Mouse (Mus musculus): ENCODE data around the gene Zfp637. TPM values are rescaled to one million over a fixed set of nuclear protein-coding genes. Genes with fewer than 3 reads are reported as not detected.
"Not testable (repeated sequence)": the region's sequence is repeated elsewhere in the genome, so short reads cannot be mapped to it uniquely, and the experiment has no call there.

Gene Zfp637
- total RNA-seq (2015) (35.4 and 39.7 TPM in 2 replicates), total RNA-seq (2017) (27.8 and 28.1 TPM in 2 replicates)

- peak; percentile 93 for ATAC-seq (replicated peaks; ENCODE audit: poor library complexity)
Measured at GRCm38 (mm10) chr6:117840686-117841510, at the start of gene Zfp637. Gene Zfp637, plus strand, starts transcription at chr6:117841180.

GRCm38 (mm10) chr6:117795251-117795650 is 45.7 kb upstream of the Zfp637 start:
- no peak for ATAC-seq (replicated peaks; ENCODE audit: poor library complexity)

DNA sequence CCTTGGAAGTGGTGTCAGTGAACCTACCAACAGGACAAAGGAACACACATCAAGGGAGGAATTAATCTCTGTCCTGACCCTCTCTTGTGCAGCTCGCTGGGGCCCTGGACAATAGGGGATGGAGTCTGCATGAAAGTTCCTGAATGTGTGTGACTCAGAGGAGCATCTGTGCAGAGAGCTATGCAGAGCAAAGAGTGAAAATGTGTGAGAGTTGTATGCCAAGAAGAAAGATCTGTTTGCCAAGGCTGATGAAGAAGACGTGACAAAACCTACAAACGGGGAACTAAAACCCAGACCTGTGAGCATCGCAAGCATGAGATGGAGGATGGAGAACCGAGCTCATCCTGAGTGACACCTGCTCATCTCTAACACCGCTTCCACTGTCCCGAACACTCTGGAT is 40.2 kb upstream of the Zfp637 start:
- ATAC-seq (replicated peaks; ENCODE audit: poor library complexity), result no peak

GRCm38 (mm10) chr6:117801801-117802200 is 39.2 kb upstream of the Zfp637 start:
- ATAC-seq (replicated peaks; ENCODE audit: poor library complexity), result no peak

- ATAC-seq (replicated peaks; ENCODE audit: poor library complexity), result no peak
Measured at GRCm38 (mm10) chr6:117807756-117808155, 33.2 kb upstream of the Zfp637 start.

DNA sequence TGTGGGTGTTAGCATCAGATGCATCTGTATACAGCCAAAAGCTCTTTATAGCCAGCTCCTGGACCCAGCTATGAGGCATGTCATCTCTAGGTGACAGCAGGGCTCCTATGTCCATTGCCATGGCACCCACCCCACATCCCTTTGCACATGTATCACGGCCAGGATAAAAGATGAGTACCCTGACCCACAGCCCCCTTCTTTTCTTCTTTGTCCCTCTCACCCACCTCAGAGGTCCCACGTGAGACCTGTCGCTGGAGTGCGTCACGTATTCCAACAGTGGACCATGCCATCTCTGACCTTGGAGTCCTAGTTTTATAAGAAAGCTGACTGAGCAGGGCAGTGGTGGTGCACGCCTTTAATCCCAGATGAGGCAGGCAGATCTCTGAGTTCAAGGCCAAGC is 31.2 kb upstream of the Zfp637 start:
- no peak for ATAC-seq (replicated peaks; ENCODE audit: poor library complexity)

- no peak for ATAC-seq (replicated peaks; ENCODE audit: poor library complexity)
Measured at GRCm38 (mm10) chr6:117810717-117811116, 30.3 kb upstream of the Zfp637 start.

DNA sequence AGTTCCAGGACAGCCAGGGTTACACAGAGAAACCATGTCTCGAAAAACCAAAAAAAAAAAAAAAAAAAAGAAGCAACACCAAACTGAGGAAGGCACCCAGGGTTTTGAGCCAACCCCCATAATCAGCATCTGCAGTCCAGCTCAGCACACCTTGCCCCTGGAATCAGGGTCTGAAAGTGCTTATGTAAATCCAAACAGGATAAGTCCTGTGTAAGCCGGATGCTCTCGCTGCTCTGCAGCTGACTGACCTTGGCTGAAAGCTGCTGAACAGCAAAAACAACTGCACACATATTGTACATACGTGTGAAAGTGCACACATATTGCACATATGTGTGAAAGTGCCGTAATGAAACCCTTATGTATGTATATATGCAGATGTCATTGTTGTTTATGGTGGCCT is 29.7 kb upstream of the Zfp637 start:
- no peak for ATAC-seq (replicated peaks; ENCODE audit: poor library complexity)

DNA sequence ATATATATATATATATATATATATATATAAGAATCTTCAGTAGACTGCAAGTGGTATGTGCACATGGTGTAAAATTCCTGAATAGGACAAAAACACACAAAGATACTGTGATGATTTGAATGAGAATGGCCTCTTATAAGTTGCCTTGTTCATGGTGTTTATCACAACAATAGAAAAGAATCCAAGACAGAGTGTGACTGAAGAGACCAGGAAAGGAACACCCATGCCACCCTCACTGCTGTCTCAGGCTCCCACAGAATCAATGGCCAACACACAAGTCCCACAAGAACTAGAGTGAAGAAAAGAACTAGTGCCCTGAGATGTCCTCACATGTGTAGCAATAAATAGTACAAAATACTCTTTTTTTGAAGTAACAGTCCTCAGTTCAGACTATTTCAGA is 26.3 kb upstream of the Zfp637 start:
- no peak for ATAC-seq (replicated peaks; ENCODE audit: poor library complexity)

DNA sequence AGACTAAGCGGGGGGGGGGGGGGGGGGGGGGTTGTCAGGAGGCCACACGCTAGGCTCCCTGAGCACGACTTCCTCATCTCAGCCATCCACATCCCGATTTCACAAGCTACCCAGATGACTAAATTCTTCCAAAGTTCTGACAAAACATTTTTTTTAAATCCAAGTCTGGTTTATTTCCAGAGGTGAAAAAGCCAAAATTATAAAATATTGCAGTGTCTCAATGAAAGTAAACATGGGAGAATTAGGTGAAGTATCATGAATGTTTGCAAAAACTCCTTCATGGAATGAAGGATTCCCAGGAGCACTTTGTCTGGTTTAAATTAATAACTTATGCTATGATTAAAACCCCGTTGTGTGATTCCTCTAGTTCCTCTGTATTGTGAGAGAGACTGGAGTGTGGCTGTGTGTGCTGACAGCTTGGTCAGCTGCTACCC is 23.9 kb upstream of the Zfp637 start:
- peak; percentile 58 for ATAC-seq (replicated peaks; ENCODE audit: poor library complexity)

- no peak for ATAC-seq (replicated peaks; ENCODE audit: poor library complexity)
Measured at GRCm38 (mm10) chr6:117820327-117820726, 20.7 kb upstream of the Zfp637 start.

DNA sequence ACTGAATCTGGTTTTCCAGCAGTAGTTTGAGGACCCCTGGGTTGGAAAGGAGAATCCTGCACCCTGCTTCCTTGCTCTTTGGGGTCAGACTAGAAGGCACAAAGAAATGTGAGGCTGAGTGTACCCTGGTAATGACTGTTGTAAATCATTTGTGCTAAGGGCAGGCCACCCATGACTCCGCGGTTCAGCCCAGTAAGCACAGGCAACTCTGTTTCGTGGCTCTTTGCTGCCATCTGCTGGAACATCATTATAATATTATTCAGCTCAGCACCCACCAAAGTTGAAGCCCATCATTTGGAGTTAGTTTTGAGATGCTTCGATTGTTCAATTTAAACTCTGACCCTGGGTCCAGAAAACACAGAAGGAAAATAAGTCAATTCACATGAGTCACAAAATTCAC is 15.6 kb upstream of the Zfp637 start:
- ATAC-seq (replicated peaks; ENCODE audit: poor library complexity), result peak; percentile 93

GRCm38 (mm10) chr6:117828273-117828672 is 12.7 kb upstream of the Zfp637 start:
- peak; percentile 84 for ATAC-seq (replicated peaks; ENCODE audit: poor library complexity)

- peak; percentile 9; the same call in 1 of the 2 replicates for ATAC-seq (replicated peaks; ENCODE audit: poor library complexity)
Measured at GRCm38 (mm10) chr6:117841511-117841955, 553 bp downstream of the Zfp637 start.

GRCm38 (mm10) chr6:117844597-117844996 is 3.6 kb downstream of the Zfp637 start:
- peak; percentile 27 for ATAC-seq (replicated peaks; ENCODE audit: poor library complexity)

GRCm38 (mm10) chr6:117846671-117847070 is 5.7 kb downstream of the Zfp637 start:
- not testable (repeated sequence) for ATAC-seq (replicated peaks; ENCODE audit: poor library complexity)

- no peak for ATAC-seq (replicated peaks; ENCODE audit: poor library complexity)
Measured at GRCm38 (mm10) chr6:117847772-117848171, 6.8 kb downstream of the Zfp637 start.

GRCm38 (mm10) chr6:117848577-117848976 is 7.6 kb downstream of the Zfp637 start:
- no peak for ATAC-seq (replicated peaks; ENCODE audit: poor library complexity)

DNA sequence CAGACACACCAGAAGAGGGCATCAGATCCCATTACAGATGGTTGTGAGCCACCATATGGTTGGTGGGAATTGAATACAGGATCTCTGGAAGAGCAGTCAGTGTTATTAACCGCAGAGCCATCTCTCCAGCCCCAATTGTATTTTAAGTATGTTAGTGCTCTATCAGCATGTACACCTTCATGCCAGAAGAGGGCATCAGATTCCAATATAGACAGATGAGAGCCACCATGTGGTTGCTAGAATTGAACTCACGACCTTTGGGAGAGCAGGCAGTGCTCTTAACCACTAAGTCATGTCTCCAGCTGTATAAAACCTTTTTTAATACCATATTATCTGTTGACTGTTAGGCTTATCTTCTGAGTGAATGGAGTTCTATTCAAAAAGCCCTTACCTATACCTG is 10.8 kb downstream of the Zfp637 start:
- ATAC-seq (replicated peaks; ENCODE audit: poor library complexity), result peak; percentile 81

GRCm38 (mm10) chr6:117857990-117858389 is 17.0 kb downstream of the Zfp637 start:
- ATAC-seq (replicated peaks; ENCODE audit: poor library complexity), result 0 out of 2 replicates have a peak, but pooled peaks have one; percentile 35

- no peak for ATAC-seq (replicated peaks; ENCODE audit: poor library complexity)
Measured at GRCm38 (mm10) chr6:117861848-117862247, 20.9 kb downstream of the Zfp637 start, which contains the start of gene Zfp239. Gene Zfp239, plus strand, starts transcription at chr6:117862100.

DNA sequence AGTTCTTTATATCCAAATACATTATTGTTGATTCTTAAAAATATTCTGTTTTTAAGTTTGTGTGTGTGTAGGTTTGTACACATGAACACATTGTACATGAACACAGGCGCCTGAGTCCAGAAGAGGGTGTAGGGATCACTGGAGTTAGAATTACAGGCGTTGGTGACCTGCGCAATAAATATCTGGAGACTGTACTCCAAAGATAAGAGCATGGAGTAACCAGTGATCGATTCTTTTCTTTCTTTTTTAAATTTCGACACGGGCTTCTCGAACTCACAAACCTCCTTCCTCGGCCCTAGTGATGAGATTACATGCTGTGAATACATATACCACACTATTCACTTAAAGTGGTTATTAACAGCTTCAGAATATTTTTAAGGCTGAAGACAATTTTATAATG is 21.5 kb downstream of the Zfp637 start:
- ATAC-seq (replicated peaks; ENCODE audit: poor library complexity), result peak; percentile 37
